Mouse (Mus musculus) embryonic fibroblast, embryonic 13.5 days (primary cell): ENCODE results near the gene Foxf1. TPM values are rescaled to one million over a fixed set of nuclear protein-coding genes. Genes with fewer than 3 reads are reported as not detected.

Experiments
- H3K27ac ChIP-seq: 2 replicates; pipeline ENCODE4 v1.5.1; 2012; ENCODE audit warnings: low read length, control low read depth, inconsistent platforms; ENCODE audit not compliant: insufficient read depth
- H3K4me1 ChIP-seq: 2 replicates; pipeline ENCODE4 v1.6.1; 2011; ENCODE audit warnings: low read length; ENCODE audit not compliant: control insufficient read depth, insufficient read depth
- H3K4me3 ChIP-seq: 2 replicates; pipeline ENCODE4 v1.5.1; 2011; ENCODE audit warnings: mild to moderate bottlenecking, control low read depth, low read length; ENCODE audit not compliant: insufficient read depth
- CTCF ChIP-seq: IDR thresholded peaks from 2 replicates; pipeline ENCODE4 v1.5.1; 2011; ENCODE audit warnings: mild to moderate bottlenecking, control low read depth, low read length, moderate library complexity, borderline replicate concordance; ENCODE audit not compliant: insufficient read depth
- POLR2A ChIP-seq: IDR thresholded peaks from 2 replicates; pipeline ENCODE4 v1.6.1; 2011; ENCODE audit warnings: low read depth, mild to moderate bottlenecking, control low read depth, low read length, moderate library complexity
- polyA plus RNA-seq: library from polyadenylated mRNA; stranded (reverse); fragments of >200 nt; gene quantifications from 2 replicates; pipeline ENCODE4 v1.2.4, GENCODE M21; 2011; ENCODE audit warnings: low read depth; ENCODE audit not compliant: missing spikeins, insufficient read length

The Foxf1 gene
- 6.9 TPM in 2 replicates for polyA plus RNA-seq

DNA sequence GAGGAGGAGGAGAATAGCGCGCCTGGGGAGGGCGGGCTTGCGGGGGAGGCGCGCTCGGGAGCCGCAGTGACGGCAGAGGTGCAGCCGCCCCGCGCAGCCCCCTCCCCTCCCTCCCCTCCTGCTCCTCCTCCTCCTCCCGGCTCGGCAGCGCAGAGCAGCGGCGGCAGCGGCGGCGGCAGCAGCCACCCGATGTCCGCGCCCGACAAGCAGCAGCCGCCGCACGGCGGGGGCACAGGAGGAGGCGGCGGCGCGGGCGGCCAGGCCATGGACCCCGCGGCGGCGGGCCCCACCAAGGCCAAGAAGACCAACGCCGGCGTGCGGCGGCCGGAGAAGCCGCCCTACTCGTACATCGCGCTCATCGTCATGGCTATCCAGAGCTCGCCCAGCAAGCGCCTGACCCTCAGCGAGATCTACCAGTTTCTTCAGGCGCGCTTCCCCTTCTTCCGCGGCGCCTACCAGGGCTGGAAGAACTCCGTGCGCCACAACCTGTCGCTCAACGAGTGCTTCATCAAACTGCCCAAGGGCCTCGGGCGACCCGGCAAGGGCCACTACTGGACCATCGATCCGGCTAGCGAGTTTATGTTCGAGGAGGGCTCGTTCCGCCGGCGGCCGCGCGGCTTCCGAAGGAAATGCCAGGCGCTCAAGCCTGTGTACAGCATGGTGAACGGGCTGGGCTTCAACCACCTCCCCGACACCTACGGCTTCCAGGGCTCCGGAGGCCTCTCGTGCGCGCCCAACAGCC lies at the start of gene Foxf1:
Foxf1 (plus strand) TSS at position 177 of the 742 bp plus-strand sequence.
- TF ChIP-seq POLR2A: peak; percentile 41; the same call in 1 of the 2 replicates
- no peak for TF ChIP-seq CTCF
- Histone ChIP-seq H3K4me3 (peak within 1 kb of the TSS; percentile 79), H3K27ac (no peak within 1 kb of the TSS; the same call in 1 of the 2 replicates), H3K4me1 (no peaks in the 10 kb centered on the region)

GRCm38 (mm10) chr8:121035611-121036010 lies 48.6 kb upstream of the Foxf1 start:
- H3K27ac ChIP-seq: no peak overlapping the region
- H3K4me3 ChIP-seq: no peak overlapping the region
- H3K4me1 ChIP-seq: no peaks in the 10 kb centered on the region
- no peak for TF ChIP-seq POLR2A
- TF ChIP-seq CTCF: no peak

- Histone ChIP-seq H3K27ac (no peak overlapping the region), H3K4me3 (no peak overlapping the region), H3K4me1 (no peaks in the 10 kb centered on the region)
- TF ChIP-seq CTCF: no peak
- no peak for TF ChIP-seq POLR2A
Measured at GRCm38 (mm10) chr8:121043719-121044440, 40.3 kb upstream of the Foxf1 start.

- Histone ChIP-seq H3K27ac (no peak overlapping the region), H3K4me1 (no peaks in the 10 kb centered on the region), H3K4me3 (no peak overlapping the region)
- TF ChIP-seq POLR2A: no peak
- TF ChIP-seq CTCF: no peak
Measured at GRCm38 (mm10) chr8:121047441-121047840, 36.7 kb upstream of the Foxf1 start.

- Histone ChIP-seq H3K27ac (no peak overlapping the region), H3K4me3 (no peak overlapping the region), H3K4me1 (no peaks in the 10 kb centered on the region)
- TF ChIP-seq POLR2A: no peak
- no peak for TF ChIP-seq CTCF
Measured at GRCm38 (mm10) chr8:121058081-121058480, 26.1 kb upstream of the Foxf1 start.

- no peak overlapping the region for H3K27ac ChIP-seq
- no peaks in the 10 kb centered on the region for H3K4me1 ChIP-seq
- H3K4me3 ChIP-seq: no peak overlapping the region
- no peak for TF ChIP-seq CTCF
Measured at GRCm38 (mm10) chr8:121059098-121059497, 25.1 kb upstream of the Foxf1 start.

DNA sequence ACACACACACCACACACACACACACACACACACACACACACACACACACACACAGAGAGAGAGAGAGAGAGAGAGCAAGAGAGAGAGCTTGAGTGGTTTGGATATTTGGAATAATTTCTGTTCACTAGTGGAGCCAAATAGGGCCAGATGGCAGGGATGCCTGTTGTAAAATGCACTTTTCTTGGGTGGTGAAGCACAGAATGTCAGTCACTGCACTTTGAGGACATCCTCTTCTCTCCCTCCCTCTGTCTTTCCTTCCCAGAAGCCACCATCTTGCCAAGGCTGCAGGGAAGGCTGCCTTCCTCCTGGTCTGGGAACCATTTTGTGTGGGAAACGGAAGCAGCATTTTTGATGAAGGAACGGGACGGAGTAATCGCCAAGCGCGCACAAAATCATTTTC lies 21.7 kb upstream of the Foxf1 start:
- TF ChIP-seq CTCF (no peak), POLR2A (no peak)
- Histone ChIP-seq H3K4me3 (no peak overlapping the region), H3K4me1 (no peaks in the 10 kb centered on the region), H3K27ac (no peak overlapping the region)

DNA sequence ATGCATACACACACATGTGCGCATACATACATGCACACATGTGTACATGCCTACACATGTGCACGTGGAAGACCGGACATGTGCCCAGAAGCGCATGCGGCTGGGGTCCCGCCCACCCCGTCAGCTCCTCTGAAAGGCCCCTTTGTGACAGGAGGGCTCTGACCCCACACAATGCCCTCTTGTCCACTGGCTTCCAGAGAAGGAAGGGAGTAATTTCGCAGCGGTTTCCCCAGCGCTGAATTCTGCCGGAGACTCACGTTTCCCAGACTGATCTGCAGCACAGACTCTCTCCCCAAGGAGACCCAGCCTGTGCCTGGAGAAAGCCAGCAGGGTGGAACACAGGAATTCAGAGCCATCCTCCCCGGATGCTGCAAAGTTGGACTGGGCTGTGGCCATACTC lies 20.5 kb upstream of the Foxf1 start:
- H3K4me3 ChIP-seq: no peak overlapping the region
- no peak for TF ChIP-seq CTCF
- TF ChIP-seq POLR2A: no peak
- no peaks in the 10 kb centered on the region for H3K4me1 ChIP-seq
- no peak overlapping the region for H3K27ac ChIP-seq

- TF ChIP-seq POLR2A (no peak), CTCF (no peak)
- Histone ChIP-seq H3K4me3 (no peak overlapping the region), H3K27ac (no peak overlapping the region), H3K4me1 (no peaks in the 10 kb centered on the region)
Measured at GRCm38 (mm10) chr8:121071454-121071853, 12.7 kb upstream of the Foxf1 start.
